Mouse (Mus musculus) frontal cortex, postnatal 25 days (tissue): ENCODE results near the gene Urm1.
"Not testable (repeated sequence)": the region's sequence is repeated elsewhere in the genome, so short reads cannot be mapped to it uniquely, and the experiment has no call there.

Source experiments
- DNase-seq, 2 experiments: peaks; one replicate each; pipeline ENCODE4 v3.0.0; 2022; ENCODE audit warnings: low spot score in 2 of 2

Gene Urm1

DNA sequence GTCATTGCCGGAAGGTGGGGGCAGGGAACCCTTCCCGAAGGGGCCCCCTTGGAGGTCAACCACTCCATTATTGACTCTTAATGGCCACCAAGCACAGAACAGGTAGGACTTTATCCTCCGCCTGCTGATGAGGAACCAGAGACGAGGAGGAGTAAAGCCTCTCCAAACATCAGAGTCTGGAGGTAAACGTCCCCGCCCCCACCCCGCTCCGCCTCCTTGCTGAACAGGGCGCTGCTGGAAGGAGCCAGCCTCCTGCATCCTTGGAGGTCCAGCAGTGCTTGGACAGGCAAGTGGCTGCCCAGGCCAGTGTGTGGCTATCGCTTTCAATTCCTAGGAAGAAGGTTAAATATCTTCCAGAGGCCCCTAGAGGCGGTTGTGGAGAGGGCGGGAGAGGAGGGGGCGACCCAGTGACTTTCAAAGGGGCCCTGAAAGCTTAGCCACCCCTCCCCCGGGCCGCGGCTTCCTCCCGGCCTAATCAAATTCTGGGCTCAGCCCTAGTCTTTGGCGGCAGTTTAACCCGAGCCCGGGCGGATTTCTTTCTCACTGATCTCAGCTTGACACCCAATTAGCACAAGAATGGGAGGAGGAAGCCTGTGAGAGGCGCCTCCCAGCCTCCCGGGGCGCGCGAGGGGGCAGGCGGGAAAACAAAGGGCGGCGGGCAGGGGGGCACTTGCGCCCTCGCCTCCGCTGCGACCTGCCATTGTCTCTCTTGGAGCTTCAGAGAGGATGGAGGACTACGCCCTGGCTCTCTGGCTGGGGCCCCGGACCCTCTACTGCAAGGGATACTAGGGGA lies at the start of gene Urm1:
Gene Urm1, plus strand, starts transcription at position 51 of the 793 bp plus-strand sequence.
- peak; percentile 41 to 50 for DNase-seq

DNA sequence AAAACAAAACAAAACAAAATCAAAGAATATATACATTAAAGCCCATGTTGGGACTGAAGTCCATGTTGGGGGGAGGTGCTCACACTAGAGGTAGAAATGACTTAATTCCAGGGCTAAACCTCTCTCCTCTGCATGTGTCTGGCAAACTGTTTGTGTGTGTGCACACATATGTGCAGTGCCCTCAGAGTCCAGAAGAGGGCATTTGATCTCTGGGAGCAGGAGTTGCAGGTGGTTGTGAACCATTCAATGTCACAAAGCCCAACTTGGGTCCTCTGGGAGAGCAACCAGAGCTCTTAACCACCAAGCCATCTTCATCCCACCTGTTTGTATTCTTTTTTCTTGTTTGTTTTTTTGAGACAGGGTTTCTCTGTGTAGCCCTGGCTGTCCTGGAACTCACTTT lies 49.7 kb upstream of the Urm1 start:
- DNase-seq: no peak

- no peak for DNase-seq
These were observed 48.0 kb upstream of the Urm1 start for GRCm38 (mm10) chr2:29771611-29772461.

DNA sequence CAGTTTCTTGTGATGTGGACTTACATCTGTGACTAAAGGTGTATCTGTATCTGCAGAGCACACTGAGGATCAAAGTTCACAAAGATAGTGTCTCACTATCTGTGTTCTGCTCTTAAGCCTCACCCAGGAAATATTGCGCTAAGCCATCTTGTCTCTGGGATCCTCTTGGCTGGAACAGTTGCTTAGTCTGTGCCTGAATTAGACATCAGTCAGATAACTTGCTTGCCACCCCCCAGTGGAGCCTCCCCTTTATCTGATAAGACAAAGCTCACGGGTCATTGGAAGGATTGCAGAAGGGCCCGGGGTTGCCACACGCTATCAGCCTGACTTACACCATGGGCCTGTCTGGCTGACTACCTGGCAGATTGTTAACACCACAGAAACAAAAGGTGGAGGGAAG lies 46.6 kb upstream of the Urm1 start:
- DNase-seq: no peak

DNA sequence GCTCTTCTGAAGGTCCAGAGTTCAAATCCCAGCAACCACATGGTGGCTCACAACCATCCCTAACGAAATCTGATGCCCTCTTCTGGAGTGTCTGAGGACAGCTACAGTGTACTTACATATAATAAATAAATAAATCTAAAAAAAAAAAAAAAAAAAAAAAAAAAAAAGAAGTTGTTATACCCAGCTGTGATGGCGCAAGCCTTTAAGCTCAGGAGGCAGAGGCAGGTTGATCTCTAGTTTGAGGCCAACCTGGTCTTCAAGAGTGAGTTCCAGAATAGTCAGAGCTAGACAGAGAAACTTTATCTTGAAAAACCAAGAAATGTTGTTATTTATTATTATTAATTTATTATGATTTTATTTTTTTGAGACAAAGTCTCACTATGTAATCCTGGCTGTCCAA lies 38.6 kb upstream of the Urm1 start:
- not testable (repeated sequence) for DNase-seq

- DNase-seq: no peak
These were observed 35.6 kb upstream of the Urm1 start for GRCm38 (mm10) chr2:29784290-29784689.

DNA sequence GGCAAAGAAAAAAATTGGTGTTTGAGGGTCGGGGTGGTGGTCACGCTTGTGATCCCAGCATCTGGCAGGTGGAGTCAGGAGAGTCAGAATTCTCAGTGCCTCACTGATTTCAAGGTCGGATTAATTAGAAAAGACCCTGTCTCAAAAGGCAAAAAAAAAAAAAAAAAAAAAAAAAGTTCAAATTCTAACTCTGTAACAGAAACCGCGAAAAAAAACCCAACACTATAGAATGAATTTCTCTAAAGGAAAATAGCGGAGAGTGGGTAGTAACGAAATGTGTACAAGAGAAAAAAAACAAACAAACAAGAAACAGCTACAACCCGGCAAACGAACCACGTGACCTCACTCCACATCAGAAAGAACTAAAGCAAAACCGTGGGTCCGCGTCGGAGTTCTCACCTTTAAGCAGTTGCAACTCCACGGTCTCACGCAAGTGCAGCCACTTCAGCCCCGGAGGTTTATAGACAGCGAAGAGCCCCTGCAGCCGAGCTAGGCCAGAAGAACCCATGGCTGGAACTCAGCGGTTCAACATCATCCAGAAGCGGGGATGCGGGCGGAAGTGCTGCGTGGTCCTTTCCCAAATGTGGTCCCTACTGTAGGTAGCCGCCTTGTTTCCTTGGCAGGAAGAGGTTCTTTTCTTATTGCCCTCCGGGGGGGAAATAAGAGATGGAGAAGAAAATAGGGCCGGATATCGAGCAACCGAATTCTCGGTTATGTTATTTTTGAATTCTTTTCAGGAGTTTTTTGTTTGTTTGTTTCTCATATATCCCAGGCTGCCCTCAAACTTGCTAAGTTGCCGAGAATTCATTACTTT lies 32.6 kb upstream of the Urm1 start, which contains the start of gene Coq4:
Gene Coq4, plus strand, starts transcription at position 390 of the 814 bp plus-strand sequence.
- DNase-seq: peak; percentile 85 to 88

- DNase-seq: peak; percentile 60 to 71
These were observed 31.8 kb upstream of the Urm1 start, which contains the start of gene Trub2 for GRCm38 (mm10) chr2:29787937-29788681. TSS of gene Trub2 (minus strand) at chr2:29788502.

GRCm38 (mm10) chr2:29792772-29793487 lies 26.9 kb upstream of the Urm1 start:
- no peak for DNase-seq

DNA sequence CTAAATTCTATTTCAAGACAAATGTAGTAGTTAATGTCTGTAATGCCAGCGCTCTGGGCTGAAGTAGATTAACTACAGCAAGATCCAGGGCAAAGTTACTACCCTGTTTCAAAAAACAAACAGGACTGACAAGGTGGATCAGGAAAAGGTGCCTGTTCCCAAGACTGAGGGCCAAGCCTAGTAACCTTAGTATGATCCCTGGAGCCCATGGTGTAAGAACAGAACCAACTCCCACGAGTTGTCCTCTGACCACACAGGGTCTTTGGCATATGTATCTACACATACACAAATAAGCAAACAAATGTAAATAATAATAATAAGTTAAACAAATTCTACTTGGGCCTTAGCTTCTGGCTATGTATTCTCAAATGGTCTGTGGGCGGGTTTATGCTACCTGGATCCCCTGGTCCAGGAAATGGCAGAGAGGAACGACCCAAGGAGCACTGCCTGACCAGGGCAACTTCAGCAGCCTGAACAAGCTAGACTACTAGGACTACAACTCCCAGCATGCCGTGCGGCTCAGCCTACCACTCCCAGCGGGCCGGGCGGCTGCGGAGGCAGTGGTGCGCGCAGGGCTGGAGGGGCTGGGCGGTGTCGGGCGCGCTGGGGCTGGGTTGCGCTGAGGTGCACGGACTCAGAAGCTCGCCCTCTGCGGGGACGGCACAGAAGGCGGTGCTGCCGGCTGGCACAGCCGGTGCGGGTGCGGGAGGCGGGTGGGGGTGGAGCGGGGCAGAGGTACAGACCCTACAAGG lies 17.6 kb upstream of the Urm1 start, which contains the start of gene Slc27a4:
Gene Slc27a4, plus strand, starts transcription at position 560 of the 752 bp plus-strand sequence.
- DNase-seq: peak; percentile 94

GRCm38 (mm10) chr2:29802827-29803201 lies 17.1 kb upstream of the Urm1 start:
- peak in 1 of 2 experiments; percentile 37 for DNase-seq

DNA sequence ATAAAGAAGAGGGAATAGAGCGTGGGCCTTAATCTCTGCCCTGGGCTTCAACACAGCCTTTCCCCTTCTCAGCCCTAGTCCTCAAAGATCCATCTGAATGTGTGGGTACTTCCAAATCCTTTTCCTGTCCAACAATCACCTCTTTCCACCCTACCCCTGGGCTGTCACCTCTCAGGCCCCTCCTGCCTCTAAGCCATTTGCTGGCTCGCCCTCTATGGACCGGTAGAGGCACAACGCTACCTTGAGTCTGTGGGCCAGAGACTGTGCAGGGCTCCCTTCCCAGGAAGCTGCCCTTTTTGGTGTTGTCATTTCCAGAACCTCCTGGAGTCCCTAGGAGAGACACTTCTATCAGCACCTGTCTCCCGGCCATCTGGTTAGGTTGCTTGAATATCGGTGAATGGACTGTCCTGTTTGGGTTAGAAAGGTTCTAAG lies 16.5 kb upstream of the Urm1 start:
- no peak for DNase-seq

DNA sequence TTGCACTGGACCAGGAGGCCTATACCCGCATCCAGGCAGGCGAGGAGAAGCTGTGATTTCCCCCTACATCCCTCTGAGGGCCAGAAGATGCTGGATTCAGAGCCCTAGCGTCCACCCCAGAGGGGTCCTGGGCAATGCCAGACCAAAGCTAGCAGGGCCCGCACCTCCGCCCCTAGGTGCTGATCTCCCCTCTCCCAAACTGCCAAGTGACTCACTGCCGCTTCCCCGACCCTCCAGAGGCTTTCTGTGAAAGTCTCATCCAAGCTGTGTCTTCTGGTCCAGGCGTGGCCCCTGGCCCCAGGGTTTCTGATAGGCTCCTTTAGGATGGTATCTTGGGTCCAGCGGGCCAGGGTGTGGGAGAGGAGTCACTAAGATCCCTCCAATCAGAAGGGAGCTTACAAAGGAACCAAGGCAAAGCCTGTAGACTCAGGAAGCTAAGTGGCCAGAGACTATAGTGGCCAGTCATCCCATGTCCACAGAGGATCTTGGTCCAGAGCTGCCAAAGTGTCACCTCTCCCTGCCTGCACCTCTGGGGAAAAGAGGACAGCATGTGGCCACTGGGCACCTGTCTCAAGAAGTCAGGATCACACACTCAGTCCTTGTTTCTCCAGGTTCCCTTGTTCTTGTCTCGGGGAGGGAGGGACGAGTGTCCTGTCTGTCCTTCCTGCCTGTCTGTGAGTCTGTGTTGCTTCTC lies 4.0 kb upstream of the Urm1 start:
- DNase-seq: no peak

DNA sequence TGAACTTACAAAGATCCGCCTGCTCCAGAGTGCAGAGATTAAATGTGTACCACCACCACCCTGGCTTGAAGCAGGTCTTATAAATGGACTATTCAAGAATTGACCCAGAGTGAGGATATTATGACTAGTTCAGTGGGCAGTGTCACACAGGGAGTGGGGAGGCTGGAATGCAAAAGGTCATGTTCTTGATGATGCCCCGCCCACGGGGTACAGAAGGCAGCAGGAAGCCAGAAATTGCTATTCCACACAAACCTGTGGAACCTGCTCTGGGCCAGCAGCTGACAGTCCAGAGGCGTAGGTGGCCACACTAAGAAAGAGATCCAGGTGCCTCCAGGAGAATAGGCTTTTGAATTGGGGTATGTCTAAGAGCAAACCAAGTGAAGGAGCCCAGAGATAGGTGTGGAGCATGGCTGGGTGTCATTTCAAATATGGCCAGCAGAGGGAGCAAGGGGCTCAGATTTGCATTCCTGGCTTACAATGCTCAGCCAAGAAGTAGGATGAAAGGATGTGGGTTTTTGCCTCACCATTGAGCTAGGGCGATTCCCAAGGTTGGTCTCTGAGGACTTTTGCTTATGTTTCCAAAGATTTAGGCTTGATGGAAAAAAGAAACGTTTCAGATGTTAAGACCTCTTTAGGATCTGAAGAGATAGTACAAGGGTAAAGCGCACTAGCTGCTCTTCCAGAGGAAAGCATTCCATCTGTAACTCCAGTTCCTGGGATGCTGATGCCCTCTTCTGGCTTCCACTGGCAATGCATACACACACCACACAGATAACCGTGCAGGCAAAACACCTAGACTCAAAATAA lies 2.2 kb upstream of the Urm1 start:
- peak; percentile 88 to 92 for DNase-seq

DNA sequence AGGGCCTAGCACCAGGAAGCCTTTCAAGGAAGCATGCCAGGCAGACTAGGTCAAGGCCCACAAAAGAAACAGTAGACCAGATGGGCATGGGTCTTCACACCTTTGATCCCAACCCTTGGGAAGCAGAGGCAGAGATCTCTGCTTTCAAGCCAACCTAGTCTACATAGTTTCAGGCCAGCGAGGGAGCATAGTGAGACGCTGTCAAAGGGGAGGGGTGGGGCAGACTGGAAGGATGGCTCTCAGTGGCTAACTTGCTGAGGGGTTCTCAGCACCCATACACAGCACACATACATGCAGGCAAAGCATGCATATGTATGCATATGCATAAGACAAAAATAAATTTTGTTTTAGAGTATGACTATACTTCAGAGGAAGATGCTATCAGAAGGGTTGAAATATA lies 512 bp upstream of the Urm1 start:
- no peak for DNase-seq

- DNase-seq: no peak
These were observed 6.5 kb downstream of the Urm1 start for GRCm38 (mm10) chr2:29826318-29826925.

GRCm38 (mm10) chr2:29826926-29827708 lies 7.2 kb downstream of the Urm1 start:
- peak; percentile 78 to 91 for DNase-seq
